Mouse (Mus musculus) thymus, adult 2 months (tissue): Measurements from ENCODE around the gene Mab21l3. TPM values are rescaled to one million over a fixed set of nuclear protein-coding genes. Genes with fewer than 3 reads are reported as not detected.

Experiments used
- DNase-seq: peaks from one replicate; pipeline ENCODE4 v3.0.0; 2021
- H3K27ac ChIP-seq: fragments of 200-500 bp; 2 replicates; pipeline ENCODE4 v1.5.1; 2012; ENCODE audit warnings: low read length, control low read depth; ENCODE audit not compliant: control insufficient read depth, insufficient read depth
- H3K27me3 ChIP-seq: fragments of 200-500 bp; 2 replicates; pipeline ENCODE4 v1.6.1; 2012; ENCODE audit warnings: mild to moderate bottlenecking, low read length, moderate library complexity, mixed read lengths; ENCODE audit not compliant: control insufficient read depth, insufficient read depth
- H3K36me3 ChIP-seq: fragments of 200-500 bp; 2 replicates; pipeline ENCODE4 v1.6.1; 2012; ENCODE audit warnings: mild to moderate bottlenecking, low read length, moderate library complexity; ENCODE audit not compliant: control insufficient read depth, insufficient read depth
- H3K4me1 ChIP-seq: fragments of 200-500 bp; replicated peaks from 2 replicates; pipeline ENCODE4 v1.6.1; 2012; ENCODE audit warnings: low read length; ENCODE audit not compliant: control insufficient read depth, insufficient read depth
- H3K4me3 ChIP-seq: fragments of 200-500 bp; 2 replicates; pipeline ENCODE4 v1.5.1; 2012; ENCODE audit warnings: mild to moderate bottlenecking, low read length, control low read depth, moderate library complexity; ENCODE audit not compliant: control insufficient read depth, insufficient read depth
- CTCF ChIP-seq: fragments of 200-500 bp; IDR thresholded peaks from 2 replicates; pipeline ENCODE4 v1.5.1; 2012; ENCODE audit warnings: mild to moderate bottlenecking, control low read depth, low read length, moderate library complexity, borderline replicate concordance; ENCODE audit not compliant: control insufficient read depth, poor library complexity, insufficient read depth; ENCODE audit errors: extremely low read depth
- POLR2A ChIP-seq: fragments of 200-500 bp; IDR thresholded peaks from 2 replicates; pipeline ENCODE4 v1.6.1; 2012; ENCODE audit warnings: mild to moderate bottlenecking, low read length, control low read depth, moderate library complexity; ENCODE audit not compliant: control insufficient read depth, poor library complexity, insufficient read depth; ENCODE audit errors: extremely low read depth
- WGBS: fragments of 180-500 bp; shearing (Covaris S2); methylation state at CpG from one replicate; pipeline ENCODE4 v1.1.7; 2018; 5-methylcytosine and 5-hydroxymethylcytosine counted together
- polyA plus RNA-seq: library from polyadenylated mRNA; depleted of rRNA; stranded (reverse); fragments of >200 nt; gene quantifications from 2 replicates; pipeline ENCODE4 v1.2.3, GENCODE M21; 2012

The Mab21l3 gene
- polyA plus RNA-seq, 1 experiment, result 4.0 TPM

- DNase-seq, result no peak
- Histone ChIP-seq H3K27ac (no peak overlapping the region), H3K36me3 (no peaks in the 10 kb centered on the region), H3K4me3 (no peak overlapping the region), H3K27me3 (no peaks in the 10 kb centered on the region), H3K4me1 (no peaks in the 10 kb centered on the region)
- WGBS, result 96% methylated on average over 7 of the region's 7 CpGs
- TF ChIP-seq POLR2A (no peak), CTCF (no peak)
These were observed 24.4 kb upstream of the Mab21l3 start for GRCm38 (mm10) chr3:101873061-101873675.

- H3K27me3 ChIP-seq, result no peaks in the 10 kb centered on the region
- WGBS, result 93% methylated on average over 9 of the region's 9 CpGs
- H3K4me1 ChIP-seq, result no peaks in the 10 kb centered on the region
- no peak overlapping the region for H3K27ac ChIP-seq
- H3K4me3 ChIP-seq, result no peak overlapping the region
- no peaks in the 10 kb centered on the region for H3K36me3 ChIP-seq
- TF ChIP-seq CTCF (no peak), POLR2A (no peak)
- DNase-seq, result no peak
These were observed 23.2 kb upstream of the Mab21l3 start for GRCm38 (mm10) chr3:101871951-101872350.

- no peaks in the 10 kb centered on the region for H3K4me1 ChIP-seq
- H3K4me3 ChIP-seq, result no peak overlapping the region
- TF ChIP-seq CTCF (no peak), POLR2A (no peak)
- no peaks in the 10 kb centered on the region for H3K36me3 ChIP-seq
- H3K27ac ChIP-seq, result no peak overlapping the region
- no peaks in the 10 kb centered on the region for H3K27me3 ChIP-seq
- 92% methylated on average over 4 of the region's 4 CpGs for WGBS
- DNase-seq, result no peak
These were observed 18.3 kb upstream of the Mab21l3 start for GRCm38 (mm10) chr3:101867001-101867421.

- DNase-seq, result no peak
- no peak for TF ChIP-seq POLR2A
- TF ChIP-seq CTCF, result no peak
- 90% methylated on average over 3 of the region's 3 CpGs for WGBS
- Histone ChIP-seq H3K27ac (no peak overlapping the region), H3K27me3 (no peaks in the 10 kb centered on the region), H3K4me3 (no peak overlapping the region), H3K4me1 (peaks cover 2% of the 10 kb centered on the region), H3K36me3 (no peaks in the 10 kb centered on the region)
These were observed 13.1 kb upstream of the Mab21l3 start for GRCm38 (mm10) chr3:101861856-101862255.

- WGBS, result 97% methylated on average over 7 of the region's 7 CpGs
- no peak overlapping the region for H3K27ac ChIP-seq
- no peaks in the 10 kb centered on the region for H3K27me3 ChIP-seq
- peaks cover 2% of the 10 kb centered on the region for H3K4me1 ChIP-seq
- H3K36me3 ChIP-seq, result no peaks in the 10 kb centered on the region
- no peak for TF ChIP-seq CTCF
- no peak for TF ChIP-seq POLR2A
- H3K4me3 ChIP-seq, result no peak overlapping the region
- no peak for DNase-seq
These were observed 11.4 kb upstream of the Mab21l3 start for GRCm38 (mm10) chr3:101860151-101860550.

GRCm38 (mm10) chr3:101859740-101860139, 11.0 kb upstream of the Mab21l3 start:
- Histone ChIP-seq H3K4me3 (no peak overlapping the region), H3K4me1 (peaks cover 2% of the 10 kb centered on the region), H3K27me3 (no peaks in the 10 kb centered on the region), H3K27ac (no peak overlapping the region), H3K36me3 (no peaks in the 10 kb centered on the region)
- no peak for TF ChIP-seq POLR2A
- TF ChIP-seq CTCF, result no peak
- WGBS, result 94% methylated on average over 7 of the region's 7 CpGs
- DNase-seq, result no peak

GRCm38 (mm10) chr3:101854075-101854474, 5.3 kb upstream of the Mab21l3 start:
- WGBS, result 87% methylated on average over 1 of the region's 1 CpGs
- TF ChIP-seq CTCF (no peak), POLR2A (no peak)
- DNase-seq, result no peak
- H3K27ac ChIP-seq, result no peak overlapping the region
- H3K4me1 ChIP-seq, result no peaks in the 10 kb centered on the region
- H3K36me3 ChIP-seq, result no peaks in the 10 kb centered on the region
- H3K27me3 ChIP-seq, result no peaks in the 10 kb centered on the region
- H3K4me3 ChIP-seq, result no peak overlapping the region
